Comparison of ENCODE assay signal across 20 mouse cellular contexts in genomic region chr2:70038752-70039151, GRCm38 (mm10). TPM values are rescaled to one million over a fixed set of nuclear protein-coding genes. Genes with fewer than 3 reads are reported as not detected.
DNase-seq lines count a peak whose midpoint lies in the region; ATAC-seq lines count a peak whose summit lies in the region.
"Had no signal": no experiment of that assay in that cellular context is flagged by ENCODE, and none has a peak within 500 bp of the region (broad histone marks: within the 10 kb centered on the region; RNA-seq: fewer than 3 reads in every experiment).

TSS of gene Myo3b (plus strand) at chr2:70039126.

- peaks cover 16% of the 10 kb centered on the region for H3K4me1 ChIP-seq in midbrain, embryonic 10.5 days
- peaks cover 6% of the 10 kb centered on the region; the same call in 1 of the 2 replicates for H3K4me1 ChIP-seq in midbrain, embryonic 16.5 days (ENCODE audit: control insufficient read depth, insufficient read depth, low read length)
- peaks cover 14% of the 10 kb centered on the region for H3K4me1 ChIP-seq in neural tube, embryonic 15.5 days
- H3K4me1 ChIP-seq: heart, embryonic 15.5 days had no signal

- no peaks in the 10 kb centered on the region for H3K9me3 ChIP-seq in midbrain, embryonic 10.5 days (replicated peaks)
- H3K9me3 ChIP-seq in midbrain, embryonic 16.5 days (replicated peaks; ENCODE audit: control insufficient read depth, low read length, poor library complexity, severe bottlenecking) = no peaks in the 10 kb centered on the region
- no peaks in the 10 kb centered on the region for H3K9me3 ChIP-seq in neural tube, embryonic 15.5 days (replicated peaks)
- H3K9me3 ChIP-seq: forebrain, embryonic 12.5 days; heart, embryonic 15.5 days; hindbrain, embryonic 15.5 days; limb, embryonic 13.5 days had no signal

- no peak for ATAC-seq in midbrain, embryonic 16.5 days
- ATAC-seq in neural tube, embryonic 15.5 days (ENCODE audit: low FRiP score) = no peak

- H3K27ac ChIP-seq in midbrain, embryonic 10.5 days (replicated peaks) = peak within 1 kb of the TSS; percentile 29
- no peak within 1 kb of the TSS for H3K27ac ChIP-seq in midbrain, embryonic 16.5 days (ENCODE audit: low read length)
- H3K27ac ChIP-seq in neural tube, embryonic 15.5 days (replicated peaks) = no peak within 1 kb of the TSS
- H3K27ac ChIP-seq: forebrain, embryonic 12.5 days; heart, embryonic 15.5 days; hindbrain, embryonic 15.5 days; left cerebral cortex, adult 2 months; limb, embryonic 13.5 days; liver, embryonic 14.5 days had no signal

- H3K27me3 ChIP-seq in midbrain, embryonic 10.5 days (ENCODE audit: low read depth, poor library complexity, severe bottlenecking) = no peaks in the 10 kb centered on the region
- H3K27me3 ChIP-seq in midbrain, embryonic 16.5 days (ENCODE audit: control insufficient read depth, insufficient read depth, low read depth, low read length) = no peaks in the 10 kb centered on the region
- H3K27me3 ChIP-seq in neural tube, embryonic 15.5 days (replicated peaks) = no peaks in the 10 kb centered on the region
- H3K27me3 ChIP-seq: forebrain, embryonic 12.5 days; hindbrain, embryonic 15.5 days; limb, embryonic 13.5 days had no signal

- no peak within 1 kb of the TSS; the same call in 1 of the 2 replicates for H3K9ac ChIP-seq in midbrain, embryonic 16.5 days (ENCODE audit: low read depth, low read length)
- H3K9ac ChIP-seq in neural tube, embryonic 15.5 days (replicated peaks) = 0 out of 2 replicates have a peak within 1 kb of the TSS, but pooled peaks have one; percentile 14
- H3K9ac ChIP-seq: forebrain, embryonic 12.5 days; heart, embryonic 15.5 days; hindbrain, embryonic 15.5 days; limb, embryonic 13.5 days; liver, embryonic 14.5 days had no signal

- no peak for DNase-seq in midbrain, embryonic 10.5 days (ENCODE audit: low spot score)
- peak; percentile 12 for DNase-seq in NIH3T3 (ENCODE audit: low read depth)
- DNase-seq in gonadal fat pad, adult 2 months (ENCODE audit: low read depth) = no peak
- no peak for DNase-seq in frontal cortex, postnatal 14 days (ENCODE audit: low spot score in 2 of 2)
- no peak for DNase-seq in gastrocnemius, postnatal 25 days
- DNase-seq: adrenal gland, postnatal 14 days; cerebellum, adult 2 months; heart, adult 18-20 months; kidney, adult 18-20 months; kidney, postnatal 14 days; right cerebral cortex, postnatal 14 days had no signal

- H3K36me3 ChIP-seq in midbrain, embryonic 10.5 days = no peaks in the 10 kb centered on the region
- no peaks in the 10 kb centered on the region for H3K36me3 ChIP-seq in midbrain, embryonic 16.5 days (ENCODE audit: control insufficient read depth, insufficient read depth, low read length)
- H3K36me3 ChIP-seq in neural tube, embryonic 15.5 days = no peaks in the 10 kb centered on the region
- H3K36me3 ChIP-seq: forebrain, embryonic 12.5 days; heart, embryonic 15.5 days; hindbrain, embryonic 15.5 days; limb, embryonic 13.5 days had no signal

- H3K4me3 ChIP-seq in midbrain, embryonic 10.5 days = no peak within 1 kb of the TSS
- H3K4me3 ChIP-seq in midbrain, embryonic 16.5 days (ENCODE audit: low read depth, low read length) = no peak within 1 kb of the TSS
- no peak within 1 kb of the TSS for H3K4me3 ChIP-seq in neural tube, embryonic 15.5 days (replicated peaks)
- H3K4me3 ChIP-seq: forebrain, embryonic 12.5 days; heart, embryonic 15.5 days; hindbrain, embryonic 15.5 days; left cerebral cortex, adult 2 months; limb, embryonic 13.5 days; myocyte had no signal

- no peak within 1 kb of the TSS for H3K4me2 ChIP-seq in midbrain, embryonic 16.5 days (ENCODE audit: low read length)
- no peak within 1 kb of the TSS for H3K4me2 ChIP-seq in neural tube, embryonic 15.5 days
- H3K4me2 ChIP-seq: forebrain, embryonic 12.5 days; heart, embryonic 15.5 days; hindbrain, embryonic 15.5 days; limb, embryonic 13.5 days had no signal

- WGBS in midbrain, embryonic 10.5 days = 23% methylated on average over 7 of the region's 7 CpGs
- 21% methylated on average over 7 of the region's 7 CpGs for WGBS in midbrain, embryonic 16.5 days
- WGBS in neural tube, embryonic 15.5 days = 29% methylated on average over 7 of the region's 7 CpGs

RNA-seq across cellular contexts. Expression of gene Myo3b, which starts in this region (rescaled TPM):
- polyA plus RNA-seq in midbrain, embryonic 10.5 days (2016; fragmentation: Nextera tagmentation; extraction: Ambion mirVana) = not detected in 2 replicates
- 0.16 and 0.32 TPM in 2 replicates for polyA plus RNA-seq in midbrain, embryonic 16.5 days (2015; fragmentation: Nextera tagmentation; extraction: Ambion mirVana)
- 24.4 and 30.5 TPM in 2 replicates for polyA plus RNA-seq in gonadal fat pad, adult 2 months (2012; rRNA removed)
- 0.19 and 0.22 TPM in 2 replicates for polyA plus RNA-seq in neural tube, embryonic 15.5 days (2015; fragmentation: Nextera tagmentation; extraction: Ambion mirVana)
- total RNA-seq in gastrocnemius, postnatal 25 days (2021) = not detected
- total RNA-seq: adrenal gland, postnatal 14 days had no signal
- polyA plus RNA-seq: limb, embryonic 13.5 days; liver, embryonic 14.5 days had no signal

Comparison
In these comparisons a context has a peak if more than half of its experiments do, and no peak if none do; other contexts are left out.
1. RNA of gene Myo3b (polyA plus RNA-seq): 24.4 to 30.5 TPM in gonadal fat pad, adult 2 months; 0.19 to 0.22 TPM in neural tube, embryonic 15.5 days, 0.16 to 0.32 TPM in midbrain, embryonic 16.5 days and not detected in midbrain, embryonic 10.5 days; every median in the first group is over 10 times any median in the second.